Mouse (Mus musculus): ENCODE data around the gene Dalrd3.

- no peak for TF ChIP-seq CTCF (IDR thresholded peaks at IDR 0.05; ENCODE audit: insufficient read depth, low read length)
- no peak for TF ChIP-seq POLR2A (IDR thresholded peaks at IDR 0.05; ENCODE audit: borderline replicate concordance, extremely low read depth, low read depth, low read length)
Measured at GRCm38 (mm10) chr9:108594354-108594753, 24.7 kb downstream of the Dalrd3 start.

Data from lung, adult 2 months (tissue).